Mouse (Mus musculus) erythroid progenitor cell, adult 5-6 weeks (primary cell): ENCODE data around the gene Slc44a5. TPM values are rescaled to one million over a fixed set of nuclear protein-coding genes. Genes with fewer than 3 reads are reported as not detected.
"Not testable (repeated sequence)": the region's sequence is repeated elsewhere in the genome, so short reads cannot be mapped to it uniquely, and the experiment has no call there.

ENCODE experiments used
- ATAC-seq: replicated peaks from 2 replicates; pipeline ENCODE4 v1.8.0; 2016; ENCODE audit warnings: moderate number of reproducible peaks, mild to moderate bottlenecking, moderate TSS enrichment, inconsistent platforms; ENCODE audit not compliant: poor library complexity, low FRiP score, severe bottlenecking
- total RNA-seq, 2 experiments: library from RNA; stranded (forward) in 1 of 2; stranded (reverse) in 1 of 2; fragments of 150-400 nt in 1 of 2; fragments of 186-747, 209-891 nt in 1 of 2; gene quantifications; 2 replicates each; pipeline versions ENCODE4 v1.2.3 to v1.2.4; 2015 to 2017; ENCODE audit warnings: low replicate concordance in 2 of 2

Gene Slc44a5
- total RNA-seq, 2 experiments from 2014 or later = not detected

- no peak for ATAC-seq
Observed at GRCm38 (mm10) chr3:154141346-154141745, 168.1 kb downstream of the Slc44a5 start.

- ATAC-seq = no peak
Observed at GRCm38 (mm10) chr3:154142618-154143017, 169.4 kb downstream of the Slc44a5 start.

DNA sequence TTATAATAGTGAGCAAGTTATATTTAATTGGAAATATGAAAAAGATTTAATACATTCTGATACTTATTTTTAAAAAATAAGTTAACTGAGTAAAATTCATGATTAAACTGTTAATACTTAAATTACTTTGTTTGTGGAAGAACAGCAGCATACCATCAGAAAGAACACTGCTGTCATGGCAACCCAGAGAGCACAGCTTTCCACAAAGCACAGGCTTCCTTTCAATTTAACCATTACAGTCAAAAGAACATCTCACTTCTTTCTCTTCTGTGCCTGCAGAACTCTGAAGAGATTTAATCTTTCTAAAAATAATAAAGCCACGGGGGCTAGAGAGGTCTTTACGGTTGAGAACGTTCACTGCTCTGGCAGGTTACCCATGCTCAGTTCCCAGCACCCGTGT, 172.5 kb downstream of the Slc44a5 start:
- no peak for ATAC-seq

DNA sequence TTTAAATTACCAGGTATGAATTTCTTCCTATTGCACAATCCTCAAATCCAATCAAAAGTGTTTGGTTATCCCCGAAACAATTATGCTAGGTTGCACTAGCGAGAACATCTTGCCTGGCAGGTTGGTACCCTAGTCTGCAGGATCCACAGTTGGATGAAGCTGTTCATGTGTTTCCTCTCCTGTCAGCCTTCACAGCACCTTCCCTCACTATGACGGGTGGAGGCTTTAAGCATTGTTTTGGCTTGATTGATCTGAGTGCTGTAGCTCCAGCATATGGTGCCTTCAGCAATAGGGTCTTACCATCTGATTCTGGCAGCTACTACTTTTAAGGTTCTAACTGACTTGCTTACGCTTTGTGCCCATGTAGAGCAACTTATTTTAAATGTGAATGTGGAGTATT, 176.5 kb downstream of the Slc44a5 start:
- no peak for ATAC-seq

DNA sequence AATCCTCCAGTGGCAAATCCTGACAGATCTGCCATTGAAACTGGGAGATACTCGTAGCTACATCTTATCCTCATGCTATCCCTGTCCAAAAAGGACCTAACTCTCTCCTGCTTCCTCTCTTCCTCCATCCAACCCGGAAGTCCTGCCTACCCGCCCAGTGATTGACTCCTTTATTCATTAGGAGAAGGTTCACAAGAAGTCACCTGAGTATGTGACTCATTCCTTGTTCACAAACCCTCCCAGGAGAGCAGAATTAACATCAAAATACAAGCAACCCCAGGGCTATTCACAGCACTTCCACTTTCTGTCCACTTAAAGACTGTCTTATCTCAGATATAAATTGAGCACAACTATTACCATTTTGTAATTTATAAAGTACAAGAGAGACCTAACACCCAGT, 180.3 kb downstream of the Slc44a5 start:
- not testable (repeated sequence) for ATAC-seq

DNA sequence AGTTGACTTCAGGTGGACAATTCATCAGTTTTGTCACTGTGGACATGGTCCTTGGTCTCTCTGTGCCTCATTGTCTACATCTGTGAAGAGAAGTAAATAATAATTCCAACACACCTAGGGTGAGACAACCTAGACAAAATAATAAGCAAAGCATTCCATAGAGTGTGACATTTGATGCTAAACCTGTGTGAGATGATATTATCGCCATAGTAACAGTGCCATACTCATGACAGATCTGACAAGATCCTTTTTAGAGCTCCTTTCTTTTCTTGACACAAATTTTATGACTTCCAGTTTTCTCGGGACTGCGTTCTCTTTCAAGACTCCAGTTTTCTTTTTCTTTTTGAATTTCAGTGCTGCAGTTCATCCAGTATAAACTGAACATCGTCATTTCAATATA, 192.6 kb downstream of the Slc44a5 start:
- ATAC-seq = no peak

DNA sequence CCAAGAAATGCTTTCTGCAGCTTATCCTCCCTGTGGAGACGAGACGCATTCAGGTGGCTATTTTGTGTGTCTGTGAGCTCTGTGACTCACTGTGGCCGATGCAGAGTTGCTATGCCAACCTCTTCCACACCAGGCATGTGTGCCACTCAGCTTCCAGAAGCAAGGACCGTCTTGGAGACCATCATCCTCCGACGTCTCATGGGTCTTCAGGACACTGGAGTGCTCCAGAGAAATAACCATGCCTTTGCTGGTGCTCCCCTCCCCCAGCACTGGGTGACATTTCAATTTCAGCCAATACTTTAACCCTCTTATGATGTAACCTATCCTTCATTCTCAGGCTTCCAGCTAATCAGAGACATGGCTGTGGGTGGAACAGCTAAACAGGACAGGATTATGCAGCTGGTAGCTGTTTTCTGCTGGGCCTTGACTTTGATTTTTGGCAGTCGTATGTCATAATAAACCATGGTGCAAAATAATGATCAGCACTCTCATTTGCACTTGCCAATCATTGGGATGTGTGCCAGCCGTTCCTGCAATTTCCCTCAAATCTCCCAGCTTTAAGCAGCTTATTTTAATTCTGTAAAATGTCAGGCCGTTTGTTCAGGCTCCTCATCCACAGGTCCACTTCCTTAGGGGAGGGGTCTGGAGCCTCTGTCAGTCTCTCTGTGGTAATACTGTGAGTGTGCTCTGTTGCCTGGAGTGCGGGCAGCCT, 198.8 kb downstream of the Slc44a5 start:
- no peak for ATAC-seq

- ATAC-seq = no peak
Observed at GRCm38 (mm10) chr3:154172593-154172965, 199.3 kb downstream of the Slc44a5 start.

GRCm38 (mm10) chr3:154173556-154173955, 200.3 kb downstream of the Slc44a5 start:
- no peak for ATAC-seq

- no peak for ATAC-seq
Observed at GRCm38 (mm10) chr3:154174031-154174430, 200.8 kb downstream of the Slc44a5 start.

GRCm38 (mm10) chr3:154174766-154175165, 201.5 kb downstream of the Slc44a5 start:
- no peak for ATAC-seq

DNA sequence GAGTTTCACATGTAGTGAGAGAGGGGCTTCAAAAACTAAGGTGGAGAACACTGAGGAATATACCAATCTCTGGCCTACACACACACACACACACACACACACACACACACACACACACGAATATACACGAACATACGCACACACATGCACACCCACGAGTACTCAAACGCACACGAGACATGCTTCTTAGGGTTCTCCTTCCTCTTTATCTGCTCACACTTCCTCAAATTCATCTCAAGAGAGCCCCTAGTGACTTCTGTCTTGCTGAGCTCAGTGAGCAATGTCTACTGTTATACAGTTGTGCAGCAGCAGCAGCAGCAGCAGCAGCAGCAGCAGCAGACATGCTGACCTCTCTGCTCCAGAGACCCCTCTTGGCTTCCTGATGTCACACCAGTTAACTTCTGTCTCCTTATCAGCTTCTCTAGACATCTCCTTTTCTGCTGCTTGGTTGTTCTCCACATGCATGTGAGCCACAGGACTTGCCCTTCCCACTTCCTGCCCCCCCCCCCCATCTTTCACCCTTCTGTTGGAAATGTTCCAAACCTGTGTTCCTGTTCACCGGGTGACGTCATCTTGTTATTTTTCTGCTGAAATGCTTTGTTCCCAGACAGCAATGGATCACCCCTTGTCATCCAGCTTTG, 204.5 kb downstream of the Slc44a5 start:
- no peak for ATAC-seq

GRCm38 (mm10) chr3:154179423-154179920, 206.2 kb downstream of the Slc44a5 start:
- ATAC-seq = no peak

DNA sequence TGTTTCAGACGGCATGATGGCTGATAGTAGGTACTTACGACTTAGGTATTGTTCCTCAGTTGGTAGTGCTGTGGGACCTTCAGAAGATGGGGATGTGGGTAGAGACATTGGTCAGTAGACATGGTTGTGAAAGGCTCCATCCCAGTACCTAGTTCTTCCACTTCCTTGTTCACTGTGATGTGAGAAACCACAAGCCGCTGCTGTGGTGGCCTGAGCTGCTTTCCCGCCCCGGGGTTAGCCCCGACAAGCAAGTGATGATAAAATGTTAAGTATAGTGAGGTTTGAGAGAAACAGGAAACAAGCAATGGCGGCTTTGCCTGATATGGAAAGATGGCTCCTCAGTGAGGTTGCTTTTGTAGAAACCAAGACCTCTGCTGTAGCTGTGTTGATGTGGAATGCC, 209.8 kb downstream of the Slc44a5 start:
- ATAC-seq = no peak

GRCm38 (mm10) chr3:154183957-154184356, 210.7 kb downstream of the Slc44a5 start:
- no peak for ATAC-seq

GRCm38 (mm10) chr3:154188668-154189067, 215.4 kb downstream of the Slc44a5 start:
- ATAC-seq = no peak

GRCm38 (mm10) chr3:154192328-154193030, 219.2 kb downstream of the Slc44a5 start:
- no peak; the same call in 1 of the 2 replicates for ATAC-seq

DNA sequence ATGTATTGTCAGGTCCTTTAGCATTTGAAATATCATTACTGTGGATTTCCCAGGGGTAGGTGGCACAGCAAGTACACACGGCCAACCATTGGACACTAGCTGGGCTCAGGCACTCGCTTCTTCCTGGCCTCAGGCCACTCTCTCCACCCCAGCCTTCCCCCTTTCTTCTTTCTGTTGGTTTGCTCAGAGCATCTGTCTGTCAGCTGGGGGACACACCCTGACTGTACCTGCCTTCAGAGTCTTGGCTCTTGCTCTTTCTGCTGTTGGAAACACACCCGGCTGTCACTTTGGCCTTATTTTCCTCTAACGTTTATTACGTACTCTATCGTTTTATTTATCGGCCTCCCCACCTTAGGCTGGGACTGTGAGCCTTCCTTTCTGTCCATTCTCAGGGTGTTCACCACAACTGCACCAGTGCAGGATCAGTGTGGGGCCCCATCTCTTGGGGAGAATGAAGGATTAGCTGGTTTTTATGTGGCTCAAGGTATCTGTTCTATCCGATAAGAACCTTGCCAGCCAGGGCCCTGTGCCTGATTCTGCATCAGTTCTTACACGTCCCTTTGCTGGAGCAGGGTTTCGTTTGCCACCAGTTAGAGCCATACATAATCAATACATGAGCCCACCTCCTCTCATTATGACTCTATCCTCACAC, 220.1 kb downstream of the Slc44a5 start:
- peak; percentile 58 for ATAC-seq

- ATAC-seq = no peak
Observed at GRCm38 (mm10) chr3:154200422-154200828, 227.2 kb downstream of the Slc44a5 start.

DNA sequence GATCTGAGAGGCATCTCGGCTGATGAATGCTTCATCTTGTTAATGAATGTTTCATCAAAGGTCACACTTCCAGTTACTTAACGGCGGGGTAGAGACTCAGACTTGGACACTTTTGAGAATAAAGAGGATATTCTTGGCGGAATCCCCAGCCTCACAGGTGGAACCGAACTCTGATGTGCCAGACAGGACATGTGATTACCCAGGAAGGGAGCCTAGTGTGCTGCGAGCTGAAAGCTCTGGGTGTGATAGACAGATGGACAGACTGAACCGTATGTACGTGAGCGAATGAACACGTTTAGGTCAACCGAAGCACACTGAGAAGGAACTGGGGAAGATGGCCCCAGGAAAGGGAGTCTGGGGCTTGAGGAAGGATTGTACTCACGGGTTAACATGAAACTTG, 228.6 kb downstream of the Slc44a5 start:
- no peak for ATAC-seq
